Mouse (Mus musculus) forebrain, embryonic 14.5 days (tissue): ENCODE data around the gene Hpse2. TPM values are rescaled to one million over a fixed set of nuclear protein-coding genes. Genes with fewer than 3 reads are reported as not detected.
A peak's percentile ranks its signal among the peaks of the same experiment; 100 is the strongest.

Source experiments
- ATAC-seq: fragments of 200-750 bp; cut with Nextera tagmentation; 2 replicates; pipeline ENCODE4 v1.8.0; 2017; ENCODE audit warnings: mild to moderate bottlenecking, moderate library complexity
- DNase-seq: peaks from one replicate; pipeline ENCODE4 v3.0.0-alpha.2; 2015; ENCODE audit warnings: low spot score
- H3K27ac ChIP-seq: fragments of 300-500 bp; sonication (generic); 2 replicates; pipeline ENCODE4 v1.5.1; 2014; ENCODE audit warnings: low read depth, mild to moderate bottlenecking, control low read depth, low read length, moderate library complexity
- H3K27me3 ChIP-seq: fragments of 300-500 bp; sonication (generic); replicated peaks from 2 replicates; pipeline ENCODE4 v1.6.1; 2014; ENCODE audit warnings: low read length, control low read depth, mixed read lengths; ENCODE audit not compliant: control insufficient read depth, insufficient read depth
- H3K36me3 ChIP-seq: fragments of 300-500 bp; sonication (generic); 2 replicates; pipeline ENCODE4 v1.6.1; 2014; ENCODE audit warnings: low read length, control low read depth; ENCODE audit not compliant: control insufficient read depth, insufficient read depth
- H3K4me1 ChIP-seq: fragments of 300-500 bp; sonication (generic); 2 replicates; pipeline ENCODE4 v1.6.1; 2014; ENCODE audit warnings: antibody characterized with exemption, low read length, control low read depth; ENCODE audit not compliant: control insufficient read depth, insufficient read depth
- H3K4me2 ChIP-seq: fragments of 300-500 bp; sonication (generic); 2 replicates; pipeline ENCODE4 v1.6.1; 2014; ENCODE audit warnings: mild to moderate bottlenecking, control low read depth, low read length
- H3K4me3 ChIP-seq: fragments of 300-500 bp; sonication (generic); 2 replicates; pipeline ENCODE4 v1.5.1; 2014; ENCODE audit warnings: low read depth, low read length, control low read depth
- H3K9ac ChIP-seq: fragments of 300-500 bp; sonication (generic); 2 replicates; pipeline ENCODE4 v1.6.1; 2014; ENCODE audit warnings: mild to moderate bottlenecking, low read length, control low read depth, moderate library complexity
- H3K9me3 ChIP-seq: fragments of 300-500 bp; sonication (generic); replicated peaks from 2 replicates; pipeline ENCODE4 v1.6.1; 2016; ENCODE audit warnings: low read length, control low read depth, mixed read lengths; ENCODE audit not compliant: control insufficient read depth
- WGBS: fragments of 180-500 bp; shearing (Covaris S2); extraction: QIAGEN DNeasy Blood & Tissue Kit; methylation state at CpG from one replicate; pipeline ENCODE4 v1.1.7; 2014; 5-methylcytosine and 5-hydroxymethylcytosine counted together
- polyA plus RNA-seq: library from polyadenylated mRNA; unstranded; fragments of >200 nt; fragmentation: Nextera tagmentation; extraction: Ambion mirVana; gene quantifications from 2 replicates; pipeline ENCODE4 v1.2.1, GENCODE M21; 2014

Hpse2 gene
- polyA plus RNA-seq, 1 experiment from 2014 or later, result 0.04 TPM

DNA sequence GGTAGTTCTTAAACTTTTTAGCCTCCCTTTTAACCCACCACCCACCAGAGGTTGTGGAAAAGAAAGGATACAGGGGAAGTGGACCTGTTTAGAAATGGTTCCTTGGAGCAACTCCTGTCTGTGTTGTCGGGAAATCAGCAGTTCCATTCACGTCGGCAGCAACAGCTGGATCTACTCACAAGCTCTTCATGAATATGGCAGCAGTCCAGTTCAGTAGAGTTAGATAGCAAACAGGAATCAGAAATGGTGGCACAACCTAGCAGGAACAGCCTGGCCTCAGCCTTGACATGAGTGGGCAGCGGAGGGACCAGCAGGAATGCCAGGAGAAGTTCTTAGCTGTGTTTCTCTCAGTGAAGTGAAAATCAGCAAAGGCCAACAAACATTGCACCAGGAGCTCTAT, 278.4 kb downstream of the Hpse2 start:
- Histone ChIP-seq H3K9me3 (no peaks in the 10 kb centered on the region), H3K4me3 (no peak overlapping the region), H3K27ac (no peak overlapping the region), H3K4me1 (no peaks in the 10 kb centered on the region), H3K9ac (no peak overlapping the region), H3K36me3 (no peaks in the 10 kb centered on the region), H3K27me3 (no peaks in the 10 kb centered on the region), H3K4me2 (no peak overlapping the region)
- ATAC-seq, result no peak
- WGBS, result 90% methylated on average over 4 of the region's 4 CpGs
- DNase-seq, result no peak

DNA sequence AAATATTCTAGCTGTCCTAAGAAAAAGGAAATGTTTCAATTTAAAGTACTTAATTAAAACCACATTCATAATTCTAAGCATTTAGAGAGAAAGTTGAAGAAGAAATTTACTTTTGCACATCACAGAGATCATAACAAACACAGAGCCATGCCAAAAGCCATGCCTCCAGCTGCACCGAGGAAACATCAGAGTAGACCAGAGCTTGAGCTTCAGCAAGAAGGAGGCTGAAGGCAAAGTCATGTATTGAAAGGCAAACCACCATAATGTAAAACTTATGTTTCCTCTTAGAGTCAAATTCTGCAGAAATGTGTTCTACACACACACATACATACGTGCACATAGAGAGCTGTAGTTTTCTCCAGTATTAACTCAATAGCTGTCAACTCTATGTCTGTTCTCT, 291.2 kb downstream of the Hpse2 start:
- Histone ChIP-seq H3K9me3 (no peaks in the 10 kb centered on the region), H3K4me3 (no peak overlapping the region), H3K4me2 (no peak overlapping the region), H3K27ac (no peak overlapping the region), H3K27me3 (no peaks in the 10 kb centered on the region), H3K36me3 (no peaks in the 10 kb centered on the region), H3K4me1 (no peaks in the 10 kb centered on the region), H3K9ac (no peak overlapping the region)
- WGBS, result 91% methylated on average over 2 of the region's 2 CpGs
- ATAC-seq (no peak), DNase-seq (no peak)

- no peak for ATAC-seq
- Histone ChIP-seq H3K4me1 (no peaks in the 10 kb centered on the region), H3K36me3 (no peaks in the 10 kb centered on the region), H3K9ac (no peak overlapping the region), H3K4me2 (no peak overlapping the region), H3K27me3 (no peaks in the 10 kb centered on the region), H3K27ac (no peak overlapping the region), H3K9me3 (no peaks in the 10 kb centered on the region), H3K4me3 (no peak overlapping the region)
- DNase-seq, result no peak
- 91% methylated on average over 3 of the region's 3 CpGs for WGBS
Measured at GRCm38 (mm10) chr19:43087216-43087615, 300.9 kb downstream of the Hpse2 start.

DNA sequence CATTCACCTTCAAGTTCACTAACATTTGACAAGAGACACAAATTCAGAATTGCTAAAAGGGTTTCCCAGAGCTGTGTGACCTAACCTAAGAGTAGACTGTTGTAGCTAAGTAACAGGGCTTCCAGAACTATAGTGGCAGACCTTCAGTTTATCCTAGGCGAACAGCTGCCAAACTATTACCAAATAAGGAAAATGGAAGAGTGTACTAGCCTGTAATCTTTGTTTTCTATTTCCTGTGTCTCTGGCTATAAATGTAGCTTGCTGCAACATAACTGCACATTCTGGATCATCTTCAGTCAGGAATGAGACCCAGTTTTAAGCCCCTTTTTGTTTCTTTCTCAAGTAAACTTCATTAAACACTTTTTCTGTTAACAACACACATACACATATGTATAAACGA, 324.0 kb downstream of the Hpse2 start:
- H3K27ac ChIP-seq, result no peak overlapping the region
- no peaks in the 10 kb centered on the region for H3K4me1 ChIP-seq
- H3K4me3 ChIP-seq, result no peak overlapping the region
- WGBS, result 82% methylated on average over 2 of the region's 2 CpGs
- H3K9ac ChIP-seq, result no peak overlapping the region
- ATAC-seq (no peak), DNase-seq (no peak)
- H3K4me2 ChIP-seq, result no peak overlapping the region
- no peaks in the 10 kb centered on the region for H3K27me3 ChIP-seq
- no peaks in the 10 kb centered on the region for H3K36me3 ChIP-seq
- H3K9me3 ChIP-seq, result no peaks in the 10 kb centered on the region

DNA sequence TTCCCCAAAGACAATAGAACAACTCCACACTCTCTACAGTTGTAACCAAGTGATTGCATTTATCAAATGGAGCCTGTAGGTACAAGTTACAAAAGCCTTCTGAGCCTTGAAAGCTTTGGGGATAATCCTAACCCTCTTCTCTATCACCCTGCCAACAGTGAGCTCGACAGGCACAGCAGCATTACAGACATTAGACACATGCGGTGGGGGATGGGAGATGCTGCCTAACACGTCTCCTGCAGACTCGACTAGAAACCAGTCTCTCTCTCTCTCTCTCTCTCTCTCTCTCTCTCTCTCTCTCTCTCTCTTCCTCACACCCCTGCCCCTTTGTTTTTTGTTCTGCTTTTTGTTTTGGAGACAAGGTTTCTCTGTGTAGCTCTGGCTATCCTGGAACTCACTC, 343.6 kb downstream of the Hpse2 start:
- Histone ChIP-seq H3K27me3 (no peaks in the 10 kb centered on the region), H3K4me1 (no peaks in the 10 kb centered on the region), H3K4me3 (no peak overlapping the region), H3K27ac (no peak overlapping the region), H3K9me3 (no peaks in the 10 kb centered on the region), H3K36me3 (no peaks in the 10 kb centered on the region), H3K9ac (no peak overlapping the region), H3K4me2 (no peak overlapping the region)
- peak; percentile 33 for DNase-seq
- 38% methylated on average over 4 of the region's 4 CpGs for WGBS
- ATAC-seq, result no peak

- Histone ChIP-seq H3K4me3 (no peak overlapping the region), H3K36me3 (no peaks in the 10 kb centered on the region), H3K27ac (no peak overlapping the region), H3K4me1 (no peaks in the 10 kb centered on the region), H3K27me3 (no peaks in the 10 kb centered on the region), H3K9ac (no peak overlapping the region), H3K4me2 (no peak overlapping the region), H3K9me3 (no peaks in the 10 kb centered on the region)
- no peak for ATAC-seq
- DNase-seq, result no peak
- 84% methylated on average over 2 of the region's 2 CpGs for WGBS
Measured at GRCm38 (mm10) chr19:43042721-43043120, 345.4 kb downstream of the Hpse2 start.

DNA sequence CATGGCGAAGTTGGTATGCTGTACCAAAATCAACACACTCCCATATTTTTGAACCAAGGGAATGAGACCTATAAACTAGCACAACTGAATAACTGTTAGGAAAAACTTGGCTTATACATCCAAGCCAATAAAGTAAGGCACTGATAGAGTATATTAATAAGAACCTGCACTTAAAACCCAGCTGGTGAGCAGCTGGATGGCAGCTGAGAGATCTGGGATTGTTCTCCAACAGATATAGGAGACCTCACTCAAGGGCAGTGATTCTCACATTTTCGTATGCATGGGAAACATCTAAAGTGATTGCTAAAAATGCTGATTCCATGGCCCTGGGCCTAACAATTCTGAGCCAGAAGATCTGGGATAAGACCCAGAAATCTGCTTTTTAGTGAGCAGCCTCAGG, 345.9 kb downstream of the Hpse2 start:
- no peak overlapping the region for H3K4me3 ChIP-seq
- no peaks in the 10 kb centered on the region for H3K4me1 ChIP-seq
- no peaks in the 10 kb centered on the region for H3K36me3 ChIP-seq
- no peaks in the 10 kb centered on the region for H3K9me3 ChIP-seq
- no peak overlapping the region for H3K4me2 ChIP-seq
- H3K27me3 ChIP-seq, result no peaks in the 10 kb centered on the region
- ATAC-seq, result no peak
- WGBS, result 78% methylated on average over 2 of the region's 2 CpGs
- H3K9ac ChIP-seq, result no peak overlapping the region
- no peak for DNase-seq
- H3K27ac ChIP-seq, result no peak overlapping the region

DNA sequence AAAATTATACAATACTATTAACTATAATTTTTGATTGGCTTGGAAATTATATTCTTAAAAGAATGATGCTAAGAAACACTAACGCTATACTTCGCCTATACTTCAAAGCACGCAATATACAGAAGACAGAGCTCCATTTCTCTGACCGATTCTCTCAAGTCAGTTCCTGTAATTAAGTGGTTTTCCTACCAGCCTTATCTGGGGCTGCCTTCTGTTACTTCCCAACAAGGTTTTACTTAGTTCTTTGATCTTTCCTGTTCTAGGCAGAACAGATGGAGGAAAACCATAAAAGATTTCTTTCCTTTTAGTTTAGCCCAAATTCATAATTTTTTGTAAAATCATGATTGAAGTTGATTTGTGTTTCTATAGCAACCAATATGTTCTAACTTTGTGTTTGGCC, 351.8 kb downstream of the Hpse2 start:
- no peak for ATAC-seq

DNA sequence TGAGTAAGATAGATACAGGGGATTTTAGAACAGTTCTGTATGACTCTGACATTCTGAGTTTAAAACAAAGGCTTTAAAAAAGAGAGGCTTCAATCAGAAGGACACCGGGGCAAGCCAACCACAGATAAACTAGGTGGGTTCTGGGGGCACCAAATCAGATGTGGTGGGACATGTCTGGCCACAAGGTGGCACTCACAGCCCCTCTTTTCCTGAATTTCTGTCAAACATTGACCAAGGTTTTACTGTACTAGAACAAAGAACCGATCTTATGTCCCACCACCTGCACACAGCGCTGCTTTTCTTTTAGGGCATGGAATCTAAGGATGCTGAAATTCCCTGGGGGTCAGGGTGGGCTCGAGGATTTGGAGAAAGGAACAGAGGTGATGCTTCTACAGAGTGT, 360.9 kb downstream of the Hpse2 start:
- no peak overlapping the region for H3K9ac ChIP-seq
- DNase-seq (peak; percentile 70), ATAC-seq (peak; percentile 58)
- H3K4me1 ChIP-seq, result no peaks in the 10 kb centered on the region
- H3K27me3 ChIP-seq, result no peaks in the 10 kb centered on the region
- H3K4me3 ChIP-seq, result no peak overlapping the region
- H3K4me2 ChIP-seq, result no peak overlapping the region
- no peaks in the 10 kb centered on the region for H3K9me3 ChIP-seq
- 35% methylated on average over 4 of the region's 4 CpGs for WGBS
- H3K27ac ChIP-seq, result no peak overlapping the region
- no peaks in the 10 kb centered on the region for H3K36me3 ChIP-seq

More for the DNA sequence above, 351.8 kb downstream of the Hpse2 start:
- no peaks in the 10 kb centered on the region for H3K9me3 ChIP-seq
- no peak overlapping the region for H3K4me3 ChIP-seq
- DNase-seq, result no peak
- no peak overlapping the region for H3K27ac ChIP-seq
- H3K9ac ChIP-seq, result no peak overlapping the region
- H3K27me3 ChIP-seq, result no peaks in the 10 kb centered on the region
- no peak overlapping the region for H3K4me2 ChIP-seq
- no peaks in the 10 kb centered on the region for H3K36me3 ChIP-seq
- H3K4me1 ChIP-seq, result no peaks in the 10 kb centered on the region
- WGBS, result 94% methylated on average over 4 of the region's 4 CpGs
